In the genomic region with DNA sequence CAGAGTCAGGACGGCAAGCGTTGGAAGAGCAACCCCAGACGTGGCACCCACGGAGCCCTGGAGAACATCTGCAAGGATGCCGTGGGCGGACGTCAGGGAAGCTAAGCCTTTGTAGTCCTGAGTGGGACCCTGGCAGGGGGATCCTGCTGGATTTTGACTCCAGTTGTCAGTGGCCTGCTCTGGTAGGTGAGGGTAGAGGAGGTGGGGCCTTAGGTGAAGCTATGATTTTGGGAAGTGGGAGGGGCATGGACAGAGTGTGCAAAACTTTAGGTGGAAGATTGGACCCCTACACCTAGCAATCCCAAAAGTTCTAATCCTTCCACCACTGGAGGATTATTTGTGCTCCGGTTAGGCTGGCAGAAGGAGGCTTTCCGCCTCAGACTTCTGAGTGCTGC, we compare ENCODE assay signal across 10 mouse cellular contexts. TPM values are rescaled to one million over a fixed set of nuclear protein-coding genes. Genes with fewer than 3 reads are reported as not detected.
DNase-seq lines count a peak whose midpoint lies in the region; ATAC-seq and TF ChIP-seq lines count a peak whose summit lies in the region.
"Had no signal": no experiment of that assay in that cellular context is flagged by ENCODE, and none has a peak within 500 bp of the region (broad histone marks: within the 10 kb centered on the region; RNA-seq: fewer than 3 reads in every experiment).

No protein-coding gene starts in this region.

- H3K27me3 ChIP-seq in forebrain, embryonic 11.5 days (ENCODE audit: control insufficient read depth, insufficient read depth, low read length), result peaks cover 11% of the 10 kb centered on the region; the same call in 1 of the 2 replicates
- H3K27me3 ChIP-seq in forebrain, postnatal 0 days (ENCODE audit: insufficient read depth, low read length), result no peaks in the 10 kb centered on the region
- H3K27me3 ChIP-seq in neural tube, embryonic 11.5 days (ENCODE audit: control insufficient read depth, insufficient read depth, low read length), result no peaks in the 10 kb centered on the region
- H3K27me3 ChIP-seq in liver, embryonic 11.5 days (replicated peaks; ENCODE audit: control insufficient read depth, insufficient read depth, low read length), result no peaks in the 10 kb centered on the region
- no peaks in the 10 kb centered on the region for H3K27me3 ChIP-seq in stomach, embryonic 15.5 days (replicated peaks)

- 13% methylated on average over 9 of the region's 9 CpGs for WGBS in forebrain, embryonic 11.5 days
- 30% methylated on average over 9 of the region's 9 CpGs for WGBS in forebrain, postnatal 0 days
- WGBS in neural tube, embryonic 11.5 days, result 14% methylated on average over 9 of the region's 9 CpGs
- WGBS in liver, embryonic 11.5 days, result 27% methylated on average over 9 of the region's 9 CpGs
- WGBS in stomach, embryonic 15.5 days, result 27% methylated on average over 9 of the region's 9 CpGs

- no peaks in the 10 kb centered on the region for H3K9me3 ChIP-seq in forebrain, embryonic 11.5 days (ENCODE audit: control insufficient read depth, low read length)
- no peaks in the 10 kb centered on the region for H3K9me3 ChIP-seq in forebrain, postnatal 0 days (ENCODE audit: low read length)
- no peaks in the 10 kb centered on the region for H3K9me3 ChIP-seq in neural tube, embryonic 11.5 days (ENCODE audit: control insufficient read depth, low read length)
- H3K9me3 ChIP-seq in liver, embryonic 11.5 days (ENCODE audit: control insufficient read depth, low read length), result no peaks in the 10 kb centered on the region
- no peaks in the 10 kb centered on the region for H3K9me3 ChIP-seq in stomach, embryonic 15.5 days

- intact Hi-C loops in gastrocnemius, postnatal 36 days (cut with DNase I), result no loop called here

- H3K4me3 ChIP-seq in forebrain, embryonic 11.5 days (ENCODE audit: low read depth, low read length), result 0 out of 2 replicates have a peak overlapping the region, but pooled peaks have one; percentile 49
- H3K4me3 ChIP-seq in forebrain, postnatal 0 days (ENCODE audit: low read depth, low read length), result no peak overlapping the region
- H3K4me3 ChIP-seq in neural tube, embryonic 11.5 days (ENCODE audit: low read depth, low read length), result no peak overlapping the region; the same call in 1 of the 2 replicates
- H3K4me3 ChIP-seq in liver, embryonic 11.5 days (ENCODE audit: low read depth, low read length), result peak overlapping the region; percentile 56; the same call in 1 of the 2 replicates
- peak overlapping the region; percentile 59 for H3K4me3 ChIP-seq in stomach, embryonic 15.5 days (replicated peaks)

- no peak for DNase-seq in forebrain, embryonic 11.5 days (ENCODE audit: low spot score)
- DNase-seq in forebrain, postnatal 0 days, result no peak
- no peak for DNase-seq in neural tube, embryonic 11.5 days (ENCODE audit: low spot score)
- no peak for DNase-seq in neural tube, embryonic 10.5 days (ENCODE audit: extremely low spot score, low spot score)
- no peak for DNase-seq in liver, embryonic 11.5 days (ENCODE audit: low spot score)
- DNase-seq in gastrocnemius, postnatal 36 days, result no peak
- no peak for DNase-seq in B cell, adult 2 months

- H3K36me3 ChIP-seq in forebrain, embryonic 11.5 days (ENCODE audit: control insufficient read depth, insufficient read depth, low read length), result no peaks in the 10 kb centered on the region
- H3K36me3 ChIP-seq in forebrain, postnatal 0 days (ENCODE audit: insufficient read depth), result no peaks in the 10 kb centered on the region
- H3K36me3 ChIP-seq in neural tube, embryonic 11.5 days (ENCODE audit: control insufficient read depth, insufficient read depth, low read length), result no peaks in the 10 kb centered on the region
- no peaks in the 10 kb centered on the region for H3K36me3 ChIP-seq in liver, embryonic 11.5 days (ENCODE audit: control insufficient read depth, insufficient read depth, low read length)
- H3K36me3 ChIP-seq in stomach, embryonic 15.5 days, result no peaks in the 10 kb centered on the region

- H3K4me2 ChIP-seq in forebrain, embryonic 11.5 days (ENCODE audit: low read depth, low read length, severe bottlenecking), result peak overlapping the region; percentile 92; the same call in 1 of the 2 replicates
- H3K4me2 ChIP-seq in forebrain, postnatal 0 days (ENCODE audit: low read depth), result no peak overlapping the region; the same call in 1 of the 2 replicates
- H3K4me2 ChIP-seq in neural tube, embryonic 11.5 days (ENCODE audit: low read depth), result peak overlapping the region; percentile 93
- H3K4me2 ChIP-seq in liver, embryonic 11.5 days, result peak overlapping the region; percentile 95
- peak overlapping the region; percentile 91 for H3K4me2 ChIP-seq in stomach, embryonic 15.5 days

- no peak for TF ChIP-seq CTCF in forebrain, postnatal 0 days (IDR thresholded peaks at IDR 0.05; ENCODE audit: low read depth)

- H3K9ac ChIP-seq in forebrain, embryonic 11.5 days (ENCODE audit: low read length), result no peak overlapping the region
- no peak overlapping the region for H3K9ac ChIP-seq in forebrain, postnatal 0 days
- no peak overlapping the region for H3K9ac ChIP-seq in neural tube, embryonic 11.5 days (ENCODE audit: low read length)
- no peak overlapping the region for H3K9ac ChIP-seq in liver, embryonic 11.5 days (ENCODE audit: low read depth, low read length)
- H3K9ac ChIP-seq in stomach, embryonic 15.5 days, result peak overlapping the region; percentile 37; the same call in 1 of the 2 replicates

- H3K27ac ChIP-seq in forebrain, embryonic 11.5 days (ENCODE audit: low read depth, low read length), result no peak overlapping the region
- H3K27ac ChIP-seq in forebrain, postnatal 0 days (ENCODE audit: low read depth, low read length), result no peak overlapping the region
- H3K27ac ChIP-seq in neural tube, embryonic 11.5 days (ENCODE audit: low read depth, low read length), result no peak overlapping the region
- no peak overlapping the region for H3K27ac ChIP-seq in liver, embryonic 11.5 days (ENCODE audit: low read depth, low read length)
- H3K27ac ChIP-seq in stomach, embryonic 15.5 days, result peak overlapping the region; percentile 55; the same call in 1 of the 2 replicates

- peak; percentile 25 for ATAC-seq in forebrain, embryonic 11.5 days (replicated peaks; ENCODE audit: low FRiP score)
- ATAC-seq in forebrain, postnatal 0 days, result no peak
- ATAC-seq in neural tube, embryonic 11.5 days (ENCODE audit: insufficient read depth, low FRiP score, low TSS enrichment), result no peak; the same call in 1 of the 2 replicates
- peak; percentile 25 for ATAC-seq in liver, embryonic 11.5 days (replicated peaks; ENCODE audit: low FRiP score)
- no peak for ATAC-seq in stomach, embryonic 15.5 days (ENCODE audit: insufficient read depth, low FRiP score, low read depth)

- H3K4me1 ChIP-seq in forebrain, embryonic 11.5 days (replicated peaks; ENCODE audit: control insufficient read depth, insufficient read depth, low read length), result no peaks in the 10 kb centered on the region; the same call in 1 of the 2 replicates
- 0 out of 2 replicates have a peak, but pooled peaks cover 7% of the 10 kb centered on the region for H3K4me1 ChIP-seq in forebrain, postnatal 0 days (ENCODE audit: insufficient read depth)
- peaks cover 5% of the 10 kb centered on the region; the same call in 1 of the 2 replicates for H3K4me1 ChIP-seq in neural tube, embryonic 11.5 days (ENCODE audit: control insufficient read depth, insufficient read depth, low read length)
- no peaks in the 10 kb centered on the region for H3K4me1 ChIP-seq in liver, embryonic 11.5 days (replicated peaks; ENCODE audit: control insufficient read depth, insufficient read depth, low read length)
- peaks cover 33% of the 10 kb centered on the region for H3K4me1 ChIP-seq in stomach, embryonic 15.5 days

RNA-seq across cellular contexts. Expression of a gene that starts 0.7 kb away (rescaled TPM):
- polyA plus RNA-seq in forebrain, embryonic 11.5 days (2014; fragmentation: Nextera tagmentation; extraction: Ambion mirVana), result 0.24 and 0.27 TPM in 2 replicates
- 0.62 and 0.86 TPM in 2 replicates for total RNA-seq in forebrain, postnatal 0 days (2014; rRNA removed)
- polyA plus RNA-seq in forebrain, postnatal 0 days (2015; fragmentation: Nextera tagmentation; extraction: Ambion mirVana), result 0.20 and 0.67 TPM in 2 replicates
- 0.82 and 1.1 TPM in 2 replicates for polyA plus RNA-seq in neural tube, embryonic 11.5 days (2014; fragmentation: Nextera tagmentation; extraction: Ambion mirVana)
- polyA plus RNA-seq in liver, embryonic 11.5 days (2014; fragmentation: Nextera tagmentation; extraction: Ambion mirVana), result 1.1 and 1.4 TPM in 2 replicates
- polyA plus RNA-seq in stomach, embryonic 15.5 days (2015; fragmentation: Nextera tagmentation; extraction: Ambion mirVana), result 16.3 and 16.9 TPM in 2 replicates
- under 1 TPM in 1 of 2 experiments, not detected in 1; 0.10 TPM for total RNA-seq in gastrocnemius, postnatal 36 days (2021)
- total RNA-seq: megakaryocyte, adult 5-6 weeks had no signal

RNA-seq across cellular contexts. Expression of a gene that starts 23.0 kb away (rescaled TPM):
- polyA plus RNA-seq in forebrain, embryonic 11.5 days (2014; fragmentation: Nextera tagmentation; extraction: Ambion mirVana), result 86.1 and 90.0 TPM in 2 replicates
- 30.5 and 35.6 TPM in 2 replicates for total RNA-seq in forebrain, postnatal 0 days (2014; rRNA removed)
- 43.5 and 51.6 TPM in 2 replicates for polyA plus RNA-seq in forebrain, postnatal 0 days (2015; fragmentation: Nextera tagmentation; extraction: Ambion mirVana)
- 86.3 and 87.0 TPM in 2 replicates for polyA plus RNA-seq in neural tube, embryonic 11.5 days (2014; fragmentation: Nextera tagmentation; extraction: Ambion mirVana)
- 113 TPM in 2 replicates for polyA plus RNA-seq in liver, embryonic 11.5 days (2014; fragmentation: Nextera tagmentation; extraction: Ambion mirVana)
- polyA plus RNA-seq in stomach, embryonic 15.5 days (2015; fragmentation: Nextera tagmentation; extraction: Ambion mirVana), result 96.9 and 105 TPM in 2 replicates
- total RNA-seq in gastrocnemius, postnatal 36 days (2021), result 10 to 100 TPM; 21.9 to 26.6 TPM

RNA-seq across cellular contexts. Expression of a gene that starts 27.6 kb away (rescaled TPM):
- polyA plus RNA-seq in forebrain, embryonic 11.5 days (2014; fragmentation: Nextera tagmentation; extraction: Ambion mirVana), result not detected in 2 replicates
- total RNA-seq in forebrain, postnatal 0 days (2014; rRNA removed), result not detected in 2 replicates
- not detected in 2 replicates for polyA plus RNA-seq in forebrain, postnatal 0 days (2015; fragmentation: Nextera tagmentation; extraction: Ambion mirVana)
- not detected in 2 replicates for polyA plus RNA-seq in neural tube, embryonic 11.5 days (2014; fragmentation: Nextera tagmentation; extraction: Ambion mirVana)
- polyA plus RNA-seq in liver, embryonic 11.5 days (2014; fragmentation: Nextera tagmentation; extraction: Ambion mirVana), result not detected in 2 replicates
- not detected in 2 replicates for polyA plus RNA-seq in stomach, embryonic 15.5 days (2015; fragmentation: Nextera tagmentation; extraction: Ambion mirVana)
- not detected for total RNA-seq in gastrocnemius, postnatal 36 days (2021)
- polyA plus RNA-seq: C2C12 had no signal

RNA-seq across cellular contexts. Expression of a gene that starts 32.8 kb away (rescaled TPM):
- not detected in 2 replicates for polyA plus RNA-seq in forebrain, embryonic 11.5 days (2014; fragmentation: Nextera tagmentation; extraction: Ambion mirVana)
- total RNA-seq in forebrain, postnatal 0 days (2014; rRNA removed), result 0.77 TPM in 1 of 2 replicates, not detected in the other
- not detected in 2 replicates for polyA plus RNA-seq in forebrain, postnatal 0 days (2015; fragmentation: Nextera tagmentation; extraction: Ambion mirVana)
- not detected in 2 replicates for polyA plus RNA-seq in neural tube, embryonic 11.5 days (2014; fragmentation: Nextera tagmentation; extraction: Ambion mirVana)
- polyA plus RNA-seq in liver, embryonic 11.5 days (2014; fragmentation: Nextera tagmentation; extraction: Ambion mirVana), result not detected in 2 replicates
- not detected in 2 replicates for polyA plus RNA-seq in stomach, embryonic 15.5 days (2015; fragmentation: Nextera tagmentation; extraction: Ambion mirVana)
- total RNA-seq in gastrocnemius, postnatal 36 days (2021), result under 1 TPM in 1 of 2 experiments, not detected in 1; 0.23 TPM
- polyA plus RNA-seq: C2C12 had no signal

RNA-seq across cellular contexts. Expression of a gene that starts 48.0 kb away (rescaled TPM):
- polyA plus RNA-seq in forebrain, embryonic 11.5 days (2014; fragmentation: Nextera tagmentation; extraction: Ambion mirVana), result 2.8 and 3.0 TPM in 2 replicates
- total RNA-seq in forebrain, postnatal 0 days (2014; rRNA removed), result 59.2 and 72.2 TPM in 2 replicates
- polyA plus RNA-seq in forebrain, postnatal 0 days (2015; fragmentation: Nextera tagmentation; extraction: Ambion mirVana), result 5.3 and 5.6 TPM in 2 replicates
- polyA plus RNA-seq in neural tube, embryonic 11.5 days (2014; fragmentation: Nextera tagmentation; extraction: Ambion mirVana), result 2.7 and 3.4 TPM in 2 replicates
- 0.04 and 0.08 TPM in 2 replicates for polyA plus RNA-seq in liver, embryonic 11.5 days (2014; fragmentation: Nextera tagmentation; extraction: Ambion mirVana)
- polyA plus RNA-seq in stomach, embryonic 15.5 days (2015; fragmentation: Nextera tagmentation; extraction: Ambion mirVana), result 0.22 and 0.23 TPM in 2 replicates
- under 1 TPM; 0.25 to 0.26 TPM for total RNA-seq in gastrocnemius, postnatal 36 days (2021)
- total RNA-seq: megakaryocyte, adult 5-6 weeks had no signal

Comparison
In these comparisons a context has a peak if more than half of its experiments do, and no peak if none do; other contexts are left out.
1. ATAC-seq: peak in forebrain, embryonic 11.5 days (single experiment) and liver, embryonic 11.5 days (single experiment); none in forebrain, postnatal 0 days (single experiment), neural tube, embryonic 11.5 days (single experiment) and stomach, embryonic 15.5 days (single experiment).
2. H3K4me3 ChIP-seq: peak in forebrain, embryonic 11.5 days (single experiment), liver, embryonic 11.5 days (single experiment) and stomach, embryonic 15.5 days (single experiment); none in forebrain, postnatal 0 days (single experiment) and neural tube, embryonic 11.5 days (single experiment).